Mouse (Mus musculus): ENCODE results near the gene Rbks.
"Not testable (repeated sequence)": the region's sequence is repeated elsewhere in the genome, so short reads cannot be mapped to it uniquely, and the experiment has no call there.

Gene Rbks

DNA sequence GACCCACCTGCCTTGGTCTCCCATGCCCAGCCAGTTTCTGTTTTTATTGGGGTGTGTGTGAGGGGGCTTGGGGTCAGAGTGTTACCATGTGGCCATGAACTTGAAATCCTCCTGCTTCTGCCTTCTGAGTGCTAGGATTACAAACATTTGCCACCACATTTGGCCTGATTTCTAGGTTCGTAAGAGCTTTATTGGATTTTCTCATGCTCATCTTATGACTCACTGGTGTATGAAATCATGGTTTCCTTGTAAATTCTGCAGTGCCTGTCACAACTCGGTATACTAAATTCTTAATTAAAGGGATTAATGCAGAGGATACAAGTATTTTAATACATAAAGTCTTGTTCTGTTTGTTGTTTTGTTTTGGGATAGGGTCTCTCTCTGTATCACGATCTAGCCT lies 77.1 kb downstream of the Rbks start:
- no peak for DNase-seq (ENCODE audit: low spot score)

DNA sequence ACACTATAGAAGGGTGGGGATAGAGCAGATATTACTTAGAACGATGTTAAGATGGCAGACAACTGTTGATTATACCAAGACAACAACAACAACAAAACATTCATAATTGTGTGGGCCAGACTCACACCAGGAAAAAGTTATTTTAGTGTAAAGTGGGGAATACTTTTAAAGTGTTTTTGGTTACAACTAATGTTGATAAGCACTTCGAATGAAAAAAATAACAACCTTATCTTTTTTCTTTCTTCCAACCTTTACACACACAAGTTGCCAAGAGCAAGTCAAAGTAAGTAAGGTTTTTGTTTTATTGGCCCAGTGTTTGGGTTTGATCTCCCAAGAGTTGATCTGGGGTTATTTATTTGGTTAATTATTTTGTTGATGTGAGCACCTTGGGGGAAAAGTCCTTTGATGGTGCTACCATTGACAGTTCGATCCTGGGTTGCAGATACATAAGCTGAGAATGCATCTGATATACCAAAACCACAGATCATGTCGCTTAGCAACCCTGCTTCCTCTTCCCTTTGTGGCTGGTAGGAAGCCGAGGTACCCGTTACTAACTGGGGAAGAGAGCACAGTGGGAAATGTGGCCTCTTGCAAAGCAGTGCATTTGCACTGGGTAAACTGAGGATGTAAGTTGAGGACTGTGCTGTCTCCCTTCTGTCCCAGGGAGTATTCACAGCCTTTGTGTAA lies 82.9 kb downstream of the Rbks start:
- DNase-seq (ENCODE audit: low spot score): no peak

DNA sequence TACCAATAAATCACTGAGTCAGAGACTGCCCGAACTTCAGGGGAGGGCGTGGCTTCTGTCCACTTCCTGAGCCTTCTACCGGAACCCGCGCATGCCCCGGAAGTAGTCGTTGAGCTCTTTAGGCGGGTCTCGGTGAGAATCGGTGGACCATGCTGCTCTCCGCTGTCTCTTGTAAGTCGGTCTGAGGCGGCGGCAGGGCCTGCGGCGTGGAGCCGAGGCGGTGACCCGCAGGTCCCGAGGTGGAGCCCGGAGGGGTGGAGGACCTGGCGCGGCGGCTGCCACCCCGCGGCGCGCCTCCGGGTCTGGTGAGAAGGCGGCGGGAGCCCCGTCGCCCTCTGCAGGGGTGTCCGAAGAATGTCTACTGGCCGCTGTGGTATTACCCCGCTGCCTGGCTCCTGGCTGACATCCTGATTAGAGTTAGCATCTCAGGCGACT lies 83.6 kb downstream of the Rbks start:
- DNase-seq (ENCODE audit: low spot score): peak; percentile 87

DNA sequence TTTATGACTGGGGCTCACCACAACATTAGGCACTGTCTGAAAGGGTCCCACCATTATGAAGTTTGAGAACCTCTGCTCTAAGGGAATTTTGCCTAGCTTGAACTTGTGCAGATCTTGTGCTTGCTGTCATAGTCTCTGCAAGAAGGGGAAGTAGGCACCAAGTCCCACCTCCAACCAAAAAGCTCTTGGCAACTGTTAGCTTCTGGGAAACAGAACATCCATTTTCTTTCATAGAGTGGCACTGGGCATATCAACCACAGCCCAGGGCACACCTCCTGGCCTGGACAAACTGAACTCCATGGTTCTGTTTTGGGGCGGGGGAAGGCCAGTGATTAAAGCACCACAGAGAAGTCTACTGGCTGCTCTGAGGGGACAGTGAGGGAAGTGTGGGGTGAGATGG lies 86.2 kb downstream of the Rbks start:
- DNase-seq (ENCODE audit: low spot score): no peak

DNA sequence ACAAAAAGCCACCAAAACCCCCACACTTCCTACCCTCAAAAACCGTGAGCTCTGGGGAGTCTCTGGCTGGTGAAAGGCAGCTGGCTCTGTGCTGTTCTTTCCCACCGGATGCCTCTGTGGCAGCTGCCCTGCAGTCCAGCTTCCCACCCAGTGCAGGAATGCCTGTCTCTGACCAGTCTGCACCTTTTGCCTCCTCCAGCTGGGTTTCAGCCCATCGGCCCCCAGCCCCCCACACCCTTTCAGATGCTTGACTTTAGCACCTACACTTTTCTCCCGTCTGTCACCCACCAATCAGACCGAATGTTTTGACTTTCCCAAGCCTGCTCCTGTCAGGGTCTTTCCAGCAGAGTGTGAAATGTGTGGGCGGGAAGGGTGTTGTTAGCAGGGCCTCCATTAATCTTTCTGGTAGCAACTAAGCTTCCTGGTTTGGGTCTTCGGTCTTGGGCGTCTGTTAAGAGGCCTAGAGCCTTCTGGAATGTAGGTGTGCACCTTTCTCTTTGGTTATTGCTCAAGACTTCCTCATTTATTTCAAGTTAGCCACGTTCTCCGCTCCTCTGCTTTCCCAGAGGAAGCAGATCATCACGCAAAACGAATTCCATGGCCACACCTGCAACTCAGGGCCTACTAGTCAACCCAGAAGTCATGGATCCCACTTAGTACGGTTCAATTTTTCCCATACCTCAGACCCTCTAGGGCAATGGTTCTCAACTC lies 86.9 kb downstream of the Rbks start:
- no peak for DNase-seq (ENCODE audit: low spot score)

DNA sequence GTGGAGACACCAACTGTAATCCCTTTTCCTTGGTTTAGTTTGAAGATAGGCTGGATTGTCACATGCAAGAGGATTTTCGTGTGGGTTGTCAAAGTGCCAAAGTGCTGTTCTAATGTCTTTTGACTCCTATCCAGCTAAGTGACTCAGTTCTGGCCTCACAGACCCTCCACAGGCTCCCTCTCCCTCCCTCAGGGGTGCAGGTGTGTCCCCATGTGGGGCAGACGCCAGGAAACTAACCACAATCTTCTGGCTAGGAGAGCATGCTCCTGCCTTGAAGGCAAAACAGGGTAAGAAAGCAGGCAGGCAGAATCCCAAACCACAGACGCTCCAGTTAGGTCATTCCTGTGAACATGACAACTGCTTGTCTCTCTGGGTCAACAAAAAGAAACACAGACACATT lies 91.3 kb downstream of the Rbks start:
- no peak for DNase-seq (ENCODE audit: low spot score)

DNA sequence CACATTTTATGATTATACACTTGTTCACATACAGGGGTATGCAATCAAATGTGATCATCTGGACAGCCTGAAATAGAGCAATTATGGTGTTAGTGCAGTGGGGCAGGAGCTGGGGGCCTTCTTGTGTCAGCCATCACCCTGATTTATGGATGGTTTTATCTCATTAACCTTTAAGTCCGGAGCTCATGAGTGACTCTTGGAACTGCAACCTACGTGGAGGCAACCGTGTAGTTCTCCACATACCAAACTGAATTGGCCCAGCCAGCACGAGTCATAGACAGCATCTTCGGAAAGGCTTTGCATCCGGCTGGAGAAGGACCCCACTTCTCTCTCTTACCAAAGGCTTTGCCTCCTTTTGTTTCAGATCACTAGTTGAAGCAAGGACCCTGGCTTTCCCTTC lies 93.7 kb downstream of the Rbks start:
- no peak for DNase-seq (ENCODE audit: low spot score)

DNA sequence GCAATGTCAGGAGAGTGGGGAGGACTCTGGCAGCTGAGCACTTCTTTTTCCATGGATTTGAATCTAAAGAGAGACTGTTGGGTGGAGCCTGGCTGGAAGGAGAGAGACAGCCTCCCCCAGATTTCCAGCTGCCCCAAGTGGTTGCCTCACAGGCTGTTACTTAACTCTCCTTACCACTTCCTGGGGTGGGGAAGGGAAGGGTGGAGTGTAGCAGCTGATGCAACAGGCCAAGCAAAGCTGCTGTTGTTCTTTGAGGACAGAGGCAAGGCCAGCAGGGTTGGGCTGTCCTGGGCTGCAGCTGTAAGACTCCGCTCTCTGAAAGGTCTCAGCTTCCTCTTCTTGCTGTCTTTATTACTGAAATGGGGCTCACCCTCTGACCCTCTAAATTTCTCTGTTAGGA lies 95.0 kb downstream of the Rbks start:
- DNase-seq (ENCODE audit: low spot score): no peak

DNA sequence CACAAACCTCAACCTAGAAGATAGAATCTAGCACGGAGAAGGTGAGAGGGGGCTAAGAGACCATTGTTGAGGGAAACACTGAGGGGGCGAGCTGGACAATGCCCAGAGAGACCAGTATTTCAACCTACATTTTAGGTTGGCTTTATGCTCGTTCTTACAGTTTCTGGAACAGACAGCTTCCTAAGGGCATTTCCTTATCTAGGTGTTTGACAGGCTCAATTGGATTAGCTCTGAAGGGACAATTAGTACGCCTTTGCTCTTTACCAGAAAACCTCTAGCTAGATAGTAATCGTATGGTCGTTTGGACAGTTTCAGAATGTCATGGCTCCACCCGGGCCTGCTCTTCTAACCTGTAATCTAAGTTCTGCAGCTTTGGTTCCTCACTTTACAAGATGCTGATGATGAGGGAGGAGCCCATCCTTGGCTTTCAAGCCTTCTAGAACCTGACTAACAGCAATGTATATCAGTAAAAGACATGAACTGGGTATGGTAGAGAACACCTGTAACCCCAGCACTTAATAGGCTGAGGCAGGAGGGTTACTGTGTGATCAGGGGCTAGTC lies 96.2 kb downstream of the Rbks start:
- no peak for DNase-seq (ENCODE audit: low spot score)

DNA sequence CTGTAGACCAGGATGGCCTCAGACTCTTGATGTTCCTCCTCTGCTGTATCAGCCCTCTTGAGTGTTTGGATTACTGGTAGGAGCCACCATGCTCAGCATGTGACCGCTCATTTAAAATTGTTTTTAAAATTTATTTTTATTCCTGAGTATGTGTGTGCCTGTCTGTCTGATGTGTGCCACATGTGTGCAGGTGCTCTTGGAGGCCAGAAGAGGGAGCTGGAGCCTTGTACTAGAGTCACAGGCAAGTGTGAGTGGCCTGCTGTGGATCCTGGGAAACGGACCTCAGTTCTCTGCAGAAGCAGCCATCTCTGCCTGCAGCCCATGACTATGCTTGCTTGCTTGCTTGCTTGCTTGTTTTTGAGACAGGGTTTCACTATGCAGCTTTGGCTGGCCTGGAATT lies 98.3 kb downstream of the Rbks start:
- DNase-seq (ENCODE audit: low spot score): no peak

DNA sequence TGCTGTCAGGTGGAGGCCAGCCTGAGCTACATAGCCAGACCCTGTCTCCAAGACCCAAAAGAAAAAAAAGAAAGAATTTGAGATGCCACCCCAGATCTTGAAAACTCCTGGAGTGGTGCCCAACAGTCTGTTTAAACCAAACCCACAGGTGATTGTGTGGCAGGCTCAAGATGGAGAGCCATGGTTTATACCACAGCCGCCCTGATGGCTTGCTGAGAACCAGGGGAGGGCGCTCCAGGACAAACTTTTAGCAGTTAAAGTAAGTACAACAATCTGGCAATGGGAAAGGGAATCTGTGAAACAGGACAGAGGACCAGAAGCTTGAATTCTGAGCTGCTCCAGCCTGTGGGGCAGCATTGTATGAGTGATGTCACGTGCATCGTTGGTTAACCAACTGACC lies 98.8 kb downstream of the Rbks start:
- DNase-seq (ENCODE audit: low spot score): peak; percentile 43

DNA sequence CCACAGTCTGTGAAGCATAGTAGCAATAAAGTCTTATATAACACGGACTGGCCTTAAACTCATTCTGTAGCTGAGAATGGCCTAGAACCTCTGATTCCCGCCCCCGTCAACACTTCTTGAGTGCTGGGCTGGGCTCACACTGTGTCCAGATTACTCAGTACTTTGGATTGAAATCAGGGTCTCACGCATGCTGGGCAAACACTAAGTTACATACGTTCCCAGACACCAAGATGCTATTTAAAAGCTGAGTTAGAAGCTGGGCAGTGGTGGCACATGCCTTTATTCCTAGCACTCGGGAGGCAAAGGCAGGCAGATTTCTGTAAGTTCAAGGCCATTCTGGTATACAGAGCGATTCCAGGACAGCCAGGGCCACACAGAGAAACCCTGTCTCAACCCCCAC lies 99.3 kb downstream of the Rbks start:
- DNase-seq (ENCODE audit: low spot score): no peak

DNA sequence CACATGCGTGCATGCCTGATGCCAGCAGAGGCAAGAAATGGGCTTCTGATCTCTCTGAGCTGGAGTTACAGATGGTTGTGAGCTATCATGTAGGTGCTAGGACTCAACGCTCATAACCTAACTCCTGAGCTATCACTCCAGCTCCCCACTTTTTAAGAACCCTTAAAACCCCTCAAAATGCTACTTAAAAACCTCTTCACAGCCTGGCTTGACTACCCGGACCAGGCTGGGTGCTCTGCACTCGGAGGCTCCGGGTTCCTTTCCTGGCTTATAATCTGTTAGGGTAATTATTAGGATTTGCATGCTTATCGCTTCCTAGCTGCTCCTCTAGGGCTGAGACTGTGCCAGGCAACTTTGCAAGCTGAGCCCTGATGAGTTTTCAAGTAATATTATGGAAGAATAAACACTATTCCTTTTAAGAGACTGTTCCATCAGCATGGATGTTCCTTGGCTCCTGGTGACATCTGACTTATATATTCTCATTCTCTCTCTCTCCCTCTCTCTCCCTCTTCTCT lies 99.9 kb downstream of the Rbks start:
- DNase-seq (ENCODE audit: low spot score): no peak

DNA sequence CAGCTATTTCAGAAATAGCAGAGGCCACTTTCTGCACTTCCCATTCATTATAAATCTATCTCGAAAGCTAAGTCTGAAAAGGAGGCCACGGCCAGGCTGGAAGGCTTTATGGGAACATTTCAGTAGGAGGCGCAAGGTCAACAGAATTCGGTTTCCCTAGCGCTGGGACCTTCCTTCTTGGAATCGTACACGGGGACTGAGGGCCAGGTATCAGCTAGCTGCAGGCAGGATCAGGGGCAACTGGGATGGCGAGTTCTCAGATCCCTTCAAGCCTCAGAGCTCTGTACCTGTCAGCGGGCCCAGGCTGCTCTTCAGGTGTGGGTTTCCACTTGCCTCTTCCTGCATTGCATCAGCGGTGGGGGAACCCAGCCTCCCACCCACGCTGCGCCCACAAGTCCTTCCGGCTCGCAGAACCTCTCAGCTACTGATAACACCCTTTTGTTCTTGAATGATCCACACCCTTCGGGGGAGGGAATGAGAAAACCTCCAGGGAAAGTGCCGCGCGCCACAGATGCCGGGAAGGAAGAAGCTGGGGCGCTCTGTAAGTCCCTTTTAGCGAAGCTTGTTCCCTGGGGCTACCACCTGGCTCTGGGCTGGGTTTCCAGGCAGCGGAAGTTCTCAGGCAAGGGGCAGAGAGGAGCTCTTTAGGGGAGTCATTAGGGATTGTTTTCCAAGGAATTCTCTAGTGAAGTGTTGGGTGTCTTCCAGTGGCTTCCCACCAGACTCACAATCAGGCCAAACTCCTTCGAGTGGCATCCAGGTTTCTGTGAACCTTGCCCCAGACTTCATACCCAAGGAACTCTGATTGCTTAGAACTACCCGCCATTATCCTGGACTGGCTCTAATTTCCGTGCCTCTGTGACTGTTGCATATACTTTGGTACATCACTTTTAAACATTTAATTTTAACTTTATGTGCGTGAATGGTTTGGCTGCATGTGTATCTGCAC lies 100.7 kb downstream of the Rbks start, which contains the start of gene Mrpl33:
Gene Mrpl33, plus strand, starts transcription at position 455 of the 949 bp plus-strand sequence.
- peak; percentile 61 for DNase-seq (ENCODE audit: low spot score)

DNA sequence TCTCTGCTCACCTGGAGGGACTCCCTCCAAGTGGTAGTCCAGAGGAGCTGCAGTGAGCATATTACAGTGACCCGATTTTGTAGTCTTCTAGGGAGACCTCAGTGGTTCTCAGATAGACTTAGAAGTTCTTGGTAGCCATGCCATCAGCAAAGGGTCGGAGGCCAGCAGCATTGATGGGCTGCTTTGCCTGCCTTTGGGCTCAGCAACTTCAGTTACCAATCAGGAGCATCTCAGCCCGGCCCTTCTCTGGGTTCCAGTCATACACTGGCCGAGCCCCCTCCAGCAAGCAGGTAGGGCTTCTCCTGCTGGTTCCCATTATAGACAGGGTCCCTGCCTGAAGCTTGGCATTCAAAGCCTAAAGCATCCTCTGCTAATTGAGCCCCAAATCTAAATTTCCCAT lies 101.6 kb downstream of the Rbks start:
- no peak for DNase-seq (ENCODE audit: low spot score)

DNA sequence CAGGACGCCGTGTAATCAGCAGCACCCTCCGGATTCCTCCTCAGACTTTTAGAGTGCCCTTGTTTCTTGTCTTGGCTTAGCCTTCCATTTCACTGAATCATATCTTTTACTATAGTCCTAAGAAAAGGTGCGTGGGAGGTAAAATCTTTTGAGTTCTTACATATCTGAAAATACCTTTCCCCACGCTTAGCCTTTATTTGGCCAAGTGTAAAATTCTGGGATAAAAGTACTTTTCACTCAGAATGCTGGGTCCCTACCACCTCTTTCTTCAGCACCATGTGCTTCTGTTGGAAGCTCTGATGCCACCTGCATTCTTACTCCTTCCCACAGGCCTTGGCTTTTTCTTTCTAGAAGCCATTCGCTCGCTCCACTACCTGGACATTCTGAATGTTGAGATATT lies 106.3 kb downstream of the Rbks start:
- DNase-seq (ENCODE audit: low spot score): no peak

DNA sequence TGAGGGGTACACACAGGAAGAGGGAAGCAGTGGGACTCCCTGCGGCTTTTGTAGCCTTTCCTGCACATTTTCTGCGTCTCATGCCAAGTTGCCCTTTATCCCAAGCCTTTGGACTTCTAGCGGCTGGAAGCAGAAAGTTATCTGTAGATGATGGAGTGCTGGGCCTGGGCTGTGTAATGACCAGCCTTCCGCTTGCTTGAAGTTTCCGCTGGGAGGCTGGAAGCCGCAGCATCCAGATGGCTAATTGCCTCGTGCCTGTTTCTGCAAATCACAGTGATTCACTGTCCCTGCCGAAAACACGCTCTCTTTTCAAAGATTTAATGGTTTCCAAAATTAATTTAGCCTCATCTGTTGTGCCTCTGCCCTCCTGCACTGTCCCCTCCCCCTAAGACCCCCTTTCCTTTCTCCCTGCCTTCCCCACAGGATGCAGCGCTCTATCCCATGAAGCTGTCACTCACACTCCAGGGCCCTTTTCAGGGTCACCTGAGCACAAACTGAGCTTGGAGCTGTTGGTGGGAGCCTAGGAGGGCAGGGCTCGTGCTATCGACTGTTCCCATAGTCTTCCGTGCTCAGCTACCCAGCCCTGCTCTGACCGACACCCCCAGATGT lies 107.6 kb downstream of the Rbks start:
- peak; percentile 38 for DNase-seq (ENCODE audit: low spot score)

DNA sequence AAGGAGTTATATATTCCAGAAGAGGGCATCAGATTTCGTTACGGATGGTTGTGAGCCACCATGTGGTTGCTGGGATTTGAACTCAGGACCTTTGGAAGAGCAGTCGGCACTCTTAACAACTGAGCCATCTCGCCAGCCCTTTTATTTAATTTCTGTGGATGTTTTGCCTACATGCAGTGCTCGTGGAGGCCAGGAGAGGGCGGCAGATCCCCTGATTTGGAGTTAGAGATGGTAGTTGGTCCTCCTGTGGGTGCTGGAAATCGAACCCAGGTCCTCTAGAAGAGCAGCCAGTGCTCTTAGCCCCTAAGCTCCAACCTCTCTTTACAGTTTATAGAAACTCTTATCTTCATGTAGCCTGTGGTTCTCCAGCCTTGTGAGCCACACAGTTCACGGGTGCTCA lies 108.8 kb downstream of the Rbks start:
- DNase-seq (ENCODE audit: low spot score): not testable (repeated sequence)

DNA sequence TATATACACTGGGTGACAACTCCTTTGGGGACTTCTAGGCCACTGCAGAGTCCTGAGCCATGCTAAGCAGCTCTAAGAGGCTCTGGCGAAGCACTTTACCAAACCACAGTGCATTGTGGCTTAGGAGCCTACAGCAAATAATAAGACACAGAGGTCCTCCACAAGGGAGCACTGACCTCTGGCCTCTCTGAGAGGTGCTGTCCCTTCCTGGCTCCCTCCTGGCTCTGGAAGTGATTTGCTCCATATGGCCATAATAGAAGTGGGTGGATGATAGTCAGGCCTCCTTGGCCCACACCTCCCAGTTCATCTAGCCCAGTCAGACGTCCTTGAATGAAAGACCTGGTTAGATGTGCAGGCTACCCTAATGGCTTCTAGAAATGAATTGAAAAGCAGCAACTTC lies 109.4 kb downstream of the Rbks start:
- no peak for DNase-seq (ENCODE audit: low spot score)

DNA sequence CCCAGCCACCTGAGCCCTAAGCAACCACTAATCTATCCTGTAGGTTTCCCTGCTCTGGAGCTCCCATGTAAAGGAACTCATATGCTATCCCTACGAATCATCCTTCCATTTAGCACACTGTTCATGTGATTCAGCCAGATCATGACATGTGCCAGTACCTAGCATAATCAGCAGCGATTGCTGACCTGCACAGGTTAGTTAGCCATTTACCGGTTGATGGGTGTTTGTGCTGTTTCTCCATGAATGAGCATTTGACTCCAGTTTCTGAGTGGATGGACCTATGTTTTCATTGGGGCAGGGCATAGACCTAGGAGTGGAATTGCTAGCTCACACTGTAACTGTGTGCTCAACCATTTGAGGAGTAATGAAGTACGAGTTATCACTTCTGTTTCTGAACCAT lies 111.9 kb downstream of the Rbks start:
- DNase-seq (ENCODE audit: low spot score): no peak

DNA sequence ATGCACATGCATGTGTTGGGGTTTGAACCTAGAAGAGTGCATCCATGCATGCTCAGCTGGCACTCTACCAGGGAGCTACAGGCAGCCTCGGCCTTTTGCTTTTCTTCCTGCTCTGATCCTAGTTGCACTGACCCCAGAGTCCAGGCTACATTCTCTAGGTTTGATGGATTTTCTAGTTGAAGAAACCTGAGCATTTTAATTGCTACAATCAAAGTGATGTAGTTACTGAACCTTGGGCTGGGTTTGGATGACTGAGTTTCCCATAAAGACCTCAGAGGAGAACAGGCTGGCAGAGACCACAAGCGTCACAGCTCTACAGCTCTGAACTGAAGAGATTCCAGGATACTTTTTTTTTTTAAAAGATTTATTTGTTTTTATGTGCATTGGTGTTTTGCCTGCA lies 114.2 kb downstream of the Rbks start:
- DNase-seq (ENCODE audit: low spot score): no peak

DNA sequence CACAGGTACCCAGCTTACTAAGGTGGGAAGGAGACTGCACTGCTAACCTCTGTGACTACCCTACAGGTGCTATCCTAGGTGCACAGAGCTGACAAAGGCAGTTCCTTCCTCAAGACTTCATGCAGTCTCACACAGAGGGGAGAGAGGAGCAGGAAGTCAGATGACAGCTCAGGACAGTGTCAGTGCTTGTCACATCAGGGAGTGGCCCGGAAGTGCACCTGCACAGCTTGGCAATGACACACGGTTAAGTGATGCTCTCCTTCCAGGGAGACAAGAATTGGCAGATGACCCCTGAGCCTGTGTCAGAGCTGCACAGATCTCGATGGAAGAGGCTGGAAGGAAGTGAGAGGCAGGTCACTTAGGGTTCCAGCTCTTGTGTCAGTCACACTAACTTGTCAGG lies 115.5 kb downstream of the Rbks start:
- no peak for DNase-seq (ENCODE audit: low spot score)

All from retina, embryonic 14.5 days (tissue).